Mouse (Mus musculus): ENCODE results near the gene Vmo1. TPM values are rescaled to one million over a fixed set of nuclear protein-coding genes. Genes with fewer than 3 reads are reported as not detected.
"Not testable (repeated sequence)": the region's sequence is repeated elsewhere in the genome, so short reads cannot be mapped to it uniquely, and the experiment has no call there.

Vmo1 gene
- polyA plus RNA-seq, 1 experiment from 2014 or later: 0.66 TPM

DNA sequence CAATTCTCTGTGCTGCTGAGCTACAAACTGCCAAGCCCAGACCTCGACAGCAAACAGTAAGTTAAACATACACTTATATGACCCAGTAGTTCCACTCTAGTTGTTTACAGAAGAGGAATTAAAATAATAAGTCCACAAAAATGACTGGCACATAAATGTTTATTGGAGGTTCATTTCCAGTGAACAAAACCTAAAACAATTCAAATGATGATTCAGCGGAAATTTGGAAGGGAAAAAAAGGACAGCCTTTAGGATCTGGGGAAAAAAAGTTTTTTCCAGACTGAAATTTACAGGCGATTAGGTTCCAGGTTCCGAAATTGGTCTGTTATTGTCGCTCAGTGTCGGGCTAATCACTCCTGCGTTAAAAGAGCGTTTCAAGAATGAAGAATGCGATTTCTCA is 25.0 kb upstream of the Vmo1 start:
- WGBS: 12% methylated on average over 9 of the region's 9 CpGs
- no peak for TF ChIP-seq CTCF (IDR thresholded peaks at IDR 0.05; ENCODE audit: low read depth)
- 0 out of 2 replicates have a peak, but pooled peaks cover 4% of the 10 kb centered on the region for H3K4me1 ChIP-seq (replicated peaks; ENCODE audit: insufficient read depth, low read length)
- H3K4me3 ChIP-seq (replicated peaks; ENCODE audit: low read depth, low read length): peak overlapping the region; percentile 67
- no peak overlapping the region for H3K27ac ChIP-seq
- H3K9ac ChIP-seq (ENCODE audit: low read depth, low read length): peak overlapping the region; percentile 78; the same call in 1 of the 2 replicates
- peak overlapping the region; percentile 82 for H3K4me2 ChIP-seq (ENCODE audit: low read length)
- DNase-seq (ENCODE audit: low spot score) (no peak), ATAC-seq (replicated peaks; ENCODE audit: low FRiP score, low read depth) (no peak)
- no peaks in the 10 kb centered on the region for H3K27me3 ChIP-seq (ENCODE audit: insufficient read depth, low read length)
- H3K36me3 ChIP-seq (ENCODE audit: insufficient read depth, low read length): 0 out of 2 replicates have a peak, but pooled peaks cover 4% of the 10 kb centered on the region
- no peaks in the 10 kb centered on the region for H3K9me3 ChIP-seq (replicated peaks; ENCODE audit: low read length)

DNA sequence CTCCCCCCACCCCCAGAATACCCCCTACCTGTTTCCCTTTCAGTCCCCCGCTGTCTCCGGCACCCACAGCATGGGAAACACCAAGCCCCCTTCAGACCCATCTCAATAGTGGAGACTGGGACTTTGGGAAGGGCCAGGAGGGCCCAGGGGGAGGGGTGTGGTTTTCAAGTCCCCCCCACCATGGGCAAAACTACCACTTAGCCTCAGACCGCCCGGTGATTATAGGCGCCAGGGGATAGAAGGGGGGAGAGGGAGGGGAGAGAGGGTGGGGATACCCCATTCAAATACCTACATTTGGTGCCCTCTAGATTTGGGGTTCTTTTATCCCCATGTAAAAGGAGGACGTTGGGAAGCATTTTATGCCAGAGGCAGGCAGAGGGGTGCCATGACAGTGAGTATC is 18.4 kb upstream of the Vmo1 start, which contains the start of gene Gm40193:
Gene Gm40193 (minus strand): TSS at position 101 of the 400 bp plus-strand sequence.
- no peaks in the 10 kb centered on the region for H3K4me1 ChIP-seq (replicated peaks; ENCODE audit: insufficient read depth, low read length)
- peaks cover 8% of the 10 kb centered on the region for H3K36me3 ChIP-seq (ENCODE audit: insufficient read depth, low read length)
- H3K4me2 ChIP-seq (ENCODE audit: low read length): no peak within 1 kb of the TSS
- H3K27ac ChIP-seq: no peak within 1 kb of the TSS
- no peaks in the 10 kb centered on the region for H3K9me3 ChIP-seq (replicated peaks; ENCODE audit: low read length)
- no peak for DNase-seq (ENCODE audit: low spot score)
- 85% methylated on average over 6 of the region's 6 CpGs for WGBS
- H3K27me3 ChIP-seq (ENCODE audit: insufficient read depth, low read length): no peaks in the 10 kb centered on the region
- ATAC-seq (replicated peaks; ENCODE audit: low FRiP score, low read depth): no peak
- no peak within 1 kb of the TSS for H3K4me3 ChIP-seq (replicated peaks; ENCODE audit: low read depth, low read length)
- TF ChIP-seq CTCF (IDR thresholded peaks at IDR 0.05; ENCODE audit: low read depth): no peak
- no peak within 1 kb of the TSS for H3K9ac ChIP-seq (ENCODE audit: low read depth, low read length)

DNA sequence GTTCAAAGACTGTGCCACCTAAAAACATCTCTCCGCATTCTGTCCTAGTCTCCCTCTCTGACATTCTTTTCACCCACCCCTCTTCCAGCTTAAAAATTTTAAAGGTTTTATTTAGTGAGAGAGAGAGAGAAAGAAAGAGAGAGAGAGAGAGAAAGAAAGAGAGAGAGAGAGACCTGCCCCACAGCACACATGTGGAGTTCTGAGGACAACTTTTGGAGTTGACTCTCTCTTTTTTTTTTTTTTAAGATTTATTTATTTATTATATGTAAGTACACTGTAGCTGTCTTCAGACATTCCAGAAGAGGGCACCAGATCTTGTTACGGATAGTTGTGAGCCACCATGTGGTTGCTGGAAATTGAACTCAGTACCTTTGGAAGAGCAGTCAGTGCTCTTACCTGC is 16.6 kb upstream of the Vmo1 start:
- H3K27me3 ChIP-seq (ENCODE audit: insufficient read depth, low read length); DNase-seq (ENCODE audit: low spot score); H3K9ac ChIP-seq (ENCODE audit: low read depth, low read length); H3K27ac ChIP-seq; H3K4me2 ChIP-seq (ENCODE audit: low read length); H3K4me3 ChIP-seq (replicated peaks; ENCODE audit: low read depth, low read length); H3K4me1 ChIP-seq (replicated peaks; ENCODE audit: insufficient read depth, low read length); H3K9me3 ChIP-seq (replicated peaks; ENCODE audit: low read length); ATAC-seq (replicated peaks; ENCODE audit: low FRiP score, low read depth): not testable (repeated sequence)
- WGBS: 83% methylated on average over 2 of the region's 2 CpGs
- peak; percentile 25; the same call in 1 of the 2 replicates for TF ChIP-seq CTCF (IDR thresholded peaks at IDR 0.05; ENCODE audit: low read depth)
- peaks cover 23% of the 10 kb centered on the region for H3K36me3 ChIP-seq (ENCODE audit: insufficient read depth, low read length)

DNA sequence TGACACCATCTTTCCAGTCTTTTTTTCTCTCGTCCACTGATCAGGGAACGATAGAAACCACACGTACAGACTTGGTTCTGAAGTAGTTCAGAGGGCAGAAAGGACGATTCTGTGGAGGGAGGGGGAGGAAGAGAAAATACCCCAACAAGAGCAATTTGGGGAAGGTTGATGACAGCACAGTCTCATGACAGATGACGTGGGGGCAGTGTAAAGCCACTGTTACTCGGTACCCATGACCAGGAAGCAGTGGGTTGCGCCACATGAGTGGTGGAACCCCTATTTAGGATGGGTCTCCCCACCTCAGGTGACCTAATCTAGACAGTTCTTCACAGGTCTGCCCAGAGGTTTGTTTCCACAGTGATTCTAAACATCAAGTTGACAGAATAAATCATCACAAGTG is 14.2 kb upstream of the Vmo1 start:
- H3K9ac ChIP-seq (ENCODE audit: low read depth, low read length): no peak overlapping the region
- H3K4me2 ChIP-seq (ENCODE audit: low read length): no peak overlapping the region
- no peak for TF ChIP-seq CTCF (IDR thresholded peaks at IDR 0.05; ENCODE audit: low read depth)
- H3K9me3 ChIP-seq (replicated peaks; ENCODE audit: low read length): no peaks in the 10 kb centered on the region
- 82% methylated on average over 7 of the region's 7 CpGs for WGBS
- H3K4me1 ChIP-seq (replicated peaks; ENCODE audit: insufficient read depth, low read length): peaks cover 5% of the 10 kb centered on the region; the same call in 1 of the 2 replicates
- H3K4me3 ChIP-seq (replicated peaks; ENCODE audit: low read depth, low read length): no peak overlapping the region
- DNase-seq (ENCODE audit: low spot score) (no peak), ATAC-seq (replicated peaks; ENCODE audit: low FRiP score, low read depth) (no peak)
- H3K36me3 ChIP-seq (ENCODE audit: insufficient read depth, low read length): peaks cover 23% of the 10 kb centered on the region
- H3K27me3 ChIP-seq (ENCODE audit: insufficient read depth, low read length): no peaks in the 10 kb centered on the region
- no peak overlapping the region for H3K27ac ChIP-seq

DNA sequence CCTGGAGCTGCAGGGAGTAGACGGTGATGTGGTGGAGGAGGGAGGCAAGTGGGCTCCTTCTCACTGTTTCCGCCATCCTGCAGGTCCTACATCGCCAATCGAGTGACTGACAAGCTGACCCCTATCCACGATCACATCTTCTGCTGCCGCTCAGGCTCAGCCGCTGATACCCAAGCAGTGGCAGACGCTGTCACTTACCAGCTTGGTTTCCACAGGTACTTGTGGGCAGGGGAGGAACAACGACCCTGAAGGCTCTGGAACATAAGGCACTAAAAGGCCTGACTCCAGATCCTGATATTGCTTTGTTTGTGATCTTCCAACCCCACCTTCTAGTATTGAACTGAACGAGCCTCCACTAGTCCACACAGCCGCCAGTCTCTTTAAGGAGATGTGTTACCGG is 11.8 kb upstream of the Vmo1 start:
- 84% methylated on average over 12 of the region's 12 CpGs for WGBS
- H3K27ac ChIP-seq: no peak overlapping the region

GRCm38 (mm10) chr11:70525726-70526125 is 11.3 kb upstream of the Vmo1 start:
- no peaks in the 10 kb centered on the region for H3K9me3 ChIP-seq (replicated peaks; ENCODE audit: low read length)
- H3K27me3 ChIP-seq (ENCODE audit: insufficient read depth, low read length): no peaks in the 10 kb centered on the region
- peaks cover 5% of the 10 kb centered on the region; the same call in 1 of the 2 replicates for H3K4me1 ChIP-seq (replicated peaks; ENCODE audit: insufficient read depth, low read length)
- peak; percentile 33 for DNase-seq (ENCODE audit: low spot score)
- H3K9ac ChIP-seq (ENCODE audit: low read depth, low read length): peak overlapping the region; percentile 75
- ATAC-seq (replicated peaks; ENCODE audit: low FRiP score, low read depth): peak; percentile 38; the same call in 1 of the 2 replicates
- WGBS: 2% methylated on average over 12 of the region's 12 CpGs
- H3K36me3 ChIP-seq (ENCODE audit: insufficient read depth, low read length): peaks cover 23% of the 10 kb centered on the region
- H3K4me2 ChIP-seq (ENCODE audit: low read length): peak overlapping the region; percentile 73
- no peak overlapping the region; the same call in 1 of the 2 replicates for H3K27ac ChIP-seq
- TF ChIP-seq CTCF (IDR thresholded peaks at IDR 0.05; ENCODE audit: low read depth): no peak
- peak overlapping the region; percentile 77 for H3K4me3 ChIP-seq (replicated peaks; ENCODE audit: low read depth, low read length)

More for the DNA sequence above, 11.8 kb upstream of the Vmo1 start:
- Histone ChIP-seq H3K9ac (ENCODE audit: low read depth, low read length) (peak overlapping the region; percentile 75), H3K4me3 (replicated peaks; ENCODE audit: low read depth, low read length) (peak overlapping the region; percentile 77; the same call in 1 of the 2 replicates), H3K4me2 (ENCODE audit: low read length) (peak overlapping the region; percentile 73), H3K4me1 (replicated peaks; ENCODE audit: insufficient read depth, low read length) (peaks cover 5% of the 10 kb centered on the region; the same call in 1 of the 2 replicates), H3K9me3 (replicated peaks; ENCODE audit: low read length) (no peaks in the 10 kb centered on the region), H3K36me3 (ENCODE audit: insufficient read depth, low read length) (peaks cover 23% of the 10 kb centered on the region), H3K27me3 (ENCODE audit: insufficient read depth, low read length) (no peaks in the 10 kb centered on the region)
- no peak for ATAC-seq (replicated peaks; ENCODE audit: low FRiP score, low read depth)
- no peak for DNase-seq (ENCODE audit: low spot score)
- no peak for TF ChIP-seq CTCF (IDR thresholded peaks at IDR 0.05; ENCODE audit: low read depth)
